Mouse (Mus musculus) liver, embryonic 14.5 days (tissue): ENCODE measurements around the gene Gm10197.

Source experiments
- CTCF ChIP-seq: IDR thresholded peaks from 2 replicates; pipeline ENCODE4 v1.5.1; 2016; ENCODE audit warnings: antibody characterized with exemption, low read depth, control low read depth
- EP300 ChIP-seq: IDR thresholded peaks from 2 replicates; pipeline ENCODE4 v1.6.1; 2016; ENCODE audit warnings: antibody characterized with exemption, low read depth

- TF ChIP-seq CTCF (no peak), EP300 (no peak)
Measured at GRCm38 (mm10) chr19:53420924-53421582, 49.5 kb upstream of the Gm10197 start.
